ENCODE assay signal across 25 mouse cellular contexts in genomic region chr4:115575255-115575654, GRCm38 (mm10). TPM values are rescaled to one million over a fixed set of nuclear protein-coding genes. Genes with fewer than 3 reads are reported as not detected.
"Had no signal": no experiment of that assay in that cellular context is flagged by ENCODE, and none has a peak within 500 bp of the region (broad histone marks: within the 10 kb centered on the region; RNA-seq: fewer than 3 reads in every experiment).

No protein-coding gene starts in this region.

- DNase-seq: retina, postnatal 1 day; right cerebral cortex, adult 18-20 months; right cerebral cortex, postnatal 14 days; right cerebral cortex, postnatal 25 days; right cerebral cortex, postnatal 4 days; spleen, adult 18-20 months; thymus, adult 18-20 months; thymus, adult 2 months; thymus, postnatal 14 days; thymus, postnatal 25 days; thymus, postnatal 36 days; thymus, postnatal 4 days had no signal

- H3K9ac ChIP-seq: neural tube, embryonic 13.5 days; neural tube, embryonic 15.5 days; stomach, embryonic 15.5 days had no signal

- H3K4me2 ChIP-seq: neural tube, embryonic 13.5 days; neural tube, embryonic 15.5 days; stomach, embryonic 15.5 days had no signal

- H3K27ac ChIP-seq: neural tube, embryonic 13.5 days; neural tube, embryonic 15.5 days; stomach, embryonic 15.5 days; stomach, postnatal 0 days had no signal

- H3K9me3 ChIP-seq: neural tube, embryonic 13.5 days; neural tube, embryonic 15.5 days; stomach, embryonic 15.5 days had no signal

- H3K4me1 ChIP-seq: neural tube, embryonic 13.5 days; neural tube, embryonic 15.5 days; stomach, embryonic 15.5 days had no signal

- H3K4me3 ChIP-seq: neural tube, embryonic 13.5 days; neural tube, embryonic 15.5 days; stomach, embryonic 15.5 days had no signal

- H3K36me3 ChIP-seq: neural tube, embryonic 13.5 days; neural tube, embryonic 15.5 days; stomach, embryonic 15.5 days had no signal

- H3K27me3 ChIP-seq: neural tube, embryonic 13.5 days; neural tube, embryonic 15.5 days; stomach, embryonic 15.5 days had no signal

RNA-seq across cellular contexts. Expression of gene Cyp4a31, which starts 11.8 kb away (rescaled TPM):
- total RNA-seq: neutrophil, adult 5-6 weeks had no signal
- polyA plus RNA-seq: neural tube, embryonic 13.5 days; neural tube, embryonic 14.5 days; neural tube, embryonic 15.5 days; small intestine, adult 2 months; spleen, adult 2 months; stomach, embryonic 14.5 days; stomach, embryonic 15.5 days; stomach, embryonic 16.5 days; thymus, postnatal 0 days; urinary bladder, adult 2 months had no signal

RNA-seq across cellular contexts. Expression of gene Cyp4a32, which starts 25.5 kb away (rescaled TPM):
- total RNA-seq: neutrophil, adult 5-6 weeks had no signal
- polyA plus RNA-seq: neural tube, embryonic 13.5 days; neural tube, embryonic 14.5 days; neural tube, embryonic 15.5 days; small intestine, adult 2 months; spleen, adult 2 months; stomach, embryonic 14.5 days; stomach, embryonic 15.5 days; stomach, embryonic 16.5 days; testis, adult 2 months; thymus, adult 2 months; thymus, postnatal 0 days; urinary bladder, adult 2 months had no signal

RNA-seq across cellular contexts. Expression of gene Cyp4a10, which starts 57.2 kb away (rescaled TPM):
- total RNA-seq: neutrophil, adult 5-6 weeks had no signal
- polyA plus RNA-seq: neural tube, embryonic 13.5 days; neural tube, embryonic 14.5 days; neural tube, embryonic 15.5 days; small intestine, adult 2 months; stomach, embryonic 14.5 days; testis, adult 2 months; thymus, postnatal 0 days; urinary bladder, adult 2 months had no signal
